Mouse (Mus musculus) intestine, embryonic 16.5 days (tissue): ENCODE measurements around the gene Yars. TPM values are rescaled to one million over a fixed set of nuclear protein-coding genes. Genes with fewer than 3 reads are reported as not detected.

Source experiments
- ATAC-seq: fragments of 200-750 bp; cut with Nextera tagmentation; 2 replicates; pipeline ENCODE4 v1.8.0; 2017; ENCODE audit warnings: moderate TSS enrichment, moderate library complexity
- H3K27ac ChIP-seq: fragments of 300-500 bp; sonication (generic); 2 replicates; pipeline ENCODE4 v1.5.1; 2014; ENCODE audit warnings: mild to moderate bottlenecking, low read length
- H3K27me3 ChIP-seq: fragments of 300-500 bp; sonication (generic); replicated peaks from 2 replicates; pipeline ENCODE4 v1.6.1; 2014; ENCODE audit warnings: low read length, control low read depth, mixed read lengths; ENCODE audit not compliant: control insufficient read depth, insufficient read depth
- H3K36me3 ChIP-seq: fragments of 300-500 bp; sonication (generic); 2 replicates; pipeline ENCODE4 v1.6.1; 2014; ENCODE audit warnings: low read length, control low read depth; ENCODE audit not compliant: control insufficient read depth, insufficient read depth
- H3K4me1 ChIP-seq: fragments of 300-500 bp; sonication (generic); 2 replicates; pipeline ENCODE4 v1.6.1; 2014; ENCODE audit warnings: low read length, control low read depth, mixed read lengths; ENCODE audit not compliant: control insufficient read depth, insufficient read depth
- H3K4me2 ChIP-seq: fragments of 300-500 bp; sonication (generic); 2 replicates; pipeline ENCODE4 v1.6.1; 2014; ENCODE audit warnings: low read depth, low read length, control low read depth
- H3K4me3 ChIP-seq: fragments of 300-500 bp; sonication (generic); 2 replicates; pipeline ENCODE4 v1.5.1; 2014; ENCODE audit warnings: mild to moderate bottlenecking, low read length
- H3K9ac ChIP-seq: fragments of 300-500 bp; sonication (generic); 2 replicates; pipeline ENCODE4 v1.6.1; 2014; ENCODE audit warnings: low read depth, low read length
- H3K9me3 ChIP-seq: fragments of 300-500 bp; sonication (generic); 2 replicates; pipeline ENCODE4 v1.6.1; 2016; ENCODE audit warnings: low read length, control low read depth; ENCODE audit not compliant: control insufficient read depth
- WGBS: fragments of 180-500 bp; shearing (Covaris S2); extraction: QIAGEN DNeasy Blood & Tissue Kit; methylation state at CpG from one replicate; pipeline ENCODE4 v1.1.7; 2014; 5-methylcytosine and 5-hydroxymethylcytosine counted together
- polyA plus RNA-seq: library from polyadenylated mRNA; unstranded; fragments of >200 nt; fragmentation: Nextera tagmentation; extraction: Ambion mirVana; gene quantifications from 2 replicates; pipeline ENCODE4 v1.2.1, GENCODE M21; 2015

Gene Yars
- polyA plus RNA-seq, 1 experiment from 2014 or later = 107 TPM

- 54% methylated on average over 2 of the region's 2 CpGs for WGBS
- Histone ChIP-seq H3K9me3 (no peaks in the 10 kb centered on the region), H3K36me3 (0 out of 2 replicates have a peak, but pooled peaks cover under 1% of the 10 kb centered on the region), H3K27me3 (no peaks in the 10 kb centered on the region), H3K4me1 (peaks cover 7% of the 10 kb centered on the region), H3K9ac (no peak overlapping the region), H3K27ac (no peak overlapping the region), H3K4me3 (no peak overlapping the region), H3K4me2 (no peak overlapping the region)
- ATAC-seq = no peak
Observed at GRCm38 (mm10) chr4:129146392-129146791, 43.2 kb upstream of the Yars start.

GRCm38 (mm10) chr4:129147552-129148103 is 41.9 kb upstream of the Yars start:
- H3K27ac ChIP-seq = no peak overlapping the region
- peaks cover 6% of the 10 kb centered on the region; the same call in 1 of the 2 replicates for H3K4me1 ChIP-seq
- H3K27me3 ChIP-seq = no peaks in the 10 kb centered on the region
- H3K4me3 ChIP-seq = no peak overlapping the region
- H3K4me2 ChIP-seq = no peak overlapping the region
- no peak overlapping the region for H3K9ac ChIP-seq
- 0 out of 2 replicates have a peak, but pooled peaks cover 3% of the 10 kb centered on the region for H3K36me3 ChIP-seq
- WGBS = 77% methylated on average over 13 of the region's 13 CpGs
- ATAC-seq = no peak
- no peaks in the 10 kb centered on the region for H3K9me3 ChIP-seq

- Histone ChIP-seq H3K4me2 (no peak overlapping the region), H3K9me3 (no peaks in the 10 kb centered on the region), H3K36me3 (0 out of 2 replicates have a peak, but pooled peaks cover 3% of the 10 kb centered on the region), H3K9ac (no peak overlapping the region), H3K4me3 (no peak overlapping the region), H3K4me1 (peaks cover 6% of the 10 kb centered on the region; the same call in 1 of the 2 replicates), H3K27me3 (no peaks in the 10 kb centered on the region), H3K27ac (no peak overlapping the region)
- WGBS = 74% methylated on average over 1 of the region's 1 CpGs
- no peak for ATAC-seq
Observed at GRCm38 (mm10) chr4:129149321-129149720, 40.2 kb upstream of the Yars start.

GRCm38 (mm10) chr4:129151276-129151811 is 38.2 kb upstream of the Yars start:
- H3K4me3 ChIP-seq = no peak overlapping the region
- peak overlapping the region; percentile 87 for H3K27ac ChIP-seq
- H3K9ac ChIP-seq = no peak overlapping the region
- no peaks in the 10 kb centered on the region for H3K9me3 ChIP-seq
- H3K4me1 ChIP-seq = peaks cover 6% of the 10 kb centered on the region; the same call in 1 of the 2 replicates
- WGBS = 61% methylated on average over 4 of the region's 4 CpGs
- no peaks in the 10 kb centered on the region for H3K27me3 ChIP-seq
- 0 out of 2 replicates have a peak, but pooled peaks cover 3% of the 10 kb centered on the region for H3K36me3 ChIP-seq
- peak; percentile 95 for ATAC-seq
- no peak overlapping the region for H3K4me2 ChIP-seq

- no peaks in the 10 kb centered on the region for H3K9me3 ChIP-seq
Observed at GRCm38 (mm10) chr4:129157541-129157940, 32.0 kb upstream of the Yars start.

GRCm38 (mm10) chr4:129158549-129158948 is 31.0 kb upstream of the Yars start:
- no peak overlapping the region for H3K9ac ChIP-seq
- H3K4me3 ChIP-seq = no peak overlapping the region
- no peaks in the 10 kb centered on the region for H3K27me3 ChIP-seq
- ATAC-seq = peak; percentile 86
- H3K4me2 ChIP-seq = no peak overlapping the region
- H3K4me1 ChIP-seq = 0 out of 2 replicates have a peak, but pooled peaks cover 4% of the 10 kb centered on the region
- no peaks in the 10 kb centered on the region for H3K36me3 ChIP-seq
- no peak overlapping the region for H3K27ac ChIP-seq
- WGBS = 37% methylated on average over 3 of the region's 3 CpGs
- no peaks in the 10 kb centered on the region for H3K9me3 ChIP-seq

More at GRCm38 (mm10) chr4:129157541-129157940, 32.0 kb upstream of the Yars start:
- 0 out of 2 replicates have a peak overlapping the region, but pooled peaks have one; percentile 26 for H3K27ac ChIP-seq
- H3K4me2 ChIP-seq = no peak overlapping the region
- no peak for ATAC-seq
- no peak overlapping the region for H3K4me3 ChIP-seq
- no peaks in the 10 kb centered on the region for H3K27me3 ChIP-seq
- H3K9ac ChIP-seq = no peak overlapping the region
- 0 out of 2 replicates have a peak, but pooled peaks cover 4% of the 10 kb centered on the region for H3K4me1 ChIP-seq
- 62% methylated on average over 5 of the region's 5 CpGs for WGBS
- no peaks in the 10 kb centered on the region for H3K36me3 ChIP-seq

- Histone ChIP-seq H3K27ac (no peak overlapping the region), H3K4me3 (no peak overlapping the region), H3K9me3 (no peaks in the 10 kb centered on the region), H3K27me3 (no peaks in the 10 kb centered on the region), H3K36me3 (peaks cover 3% of the 10 kb centered on the region; the same call in 1 of the 2 replicates), H3K9ac (no peak overlapping the region), H3K4me2 (no peak overlapping the region), H3K4me1 (0 out of 2 replicates have a peak, but pooled peaks cover 4% of the 10 kb centered on the region)
- 89% methylated on average over 1 of the region's 1 CpGs for WGBS
- ATAC-seq = no peak
Observed at GRCm38 (mm10) chr4:129161076-129161475, 28.5 kb upstream of the Yars start.

- H3K9ac ChIP-seq = no peak overlapping the region
- ATAC-seq = no peak
- 0 out of 2 replicates have a peak, but pooled peaks cover 4% of the 10 kb centered on the region for H3K4me1 ChIP-seq
- no peak overlapping the region for H3K4me2 ChIP-seq
- no peaks in the 10 kb centered on the region for H3K9me3 ChIP-seq
- H3K27me3 ChIP-seq = no peaks in the 10 kb centered on the region
- H3K4me3 ChIP-seq = no peak overlapping the region
- H3K36me3 ChIP-seq = peaks cover 3% of the 10 kb centered on the region; the same call in 1 of the 2 replicates
- no peak overlapping the region for H3K27ac ChIP-seq
- 81% methylated on average over 4 of the region's 4 CpGs for WGBS
Observed at GRCm38 (mm10) chr4:129161581-129162255, 27.8 kb upstream of the Yars start.

GRCm38 (mm10) chr4:129172529-129172928 is 17.0 kb upstream of the Yars start:
- 72% methylated on average over 1 of the region's 1 CpGs for WGBS
- Histone ChIP-seq H3K4me2 (no peak overlapping the region), H3K9me3 (no peaks in the 10 kb centered on the region), H3K4me3 (no peak overlapping the region), H3K27ac (no peak overlapping the region), H3K4me1 (no peaks in the 10 kb centered on the region), H3K27me3 (no peaks in the 10 kb centered on the region), H3K9ac (no peak overlapping the region), H3K36me3 (peaks cover 17% of the 10 kb centered on the region)
- no peak for ATAC-seq
